Mouse (Mus musculus) C2C12 (cell line): ENCODE results near the gene Arl6ip1.

ENCODE experiments used
- CEBPB ChIP-seq: IDR thresholded peaks from one replicate; pipeline ENCODE4 v1.6.1; 2011; ENCODE audit warnings: low read depth, mild to moderate bottlenecking, control low read depth, moderate library complexity
- CTCF ChIP-seq: IDR thresholded peaks from one replicate; pipeline ENCODE4 v1.5.1; 2011; ENCODE audit not compliant: control insufficient read depth, insufficient read depth, insufficient read length
- FOSL1 ChIP-seq: IDR thresholded peaks from one replicate; pipeline ENCODE4 v1.8.0; 2011; ENCODE audit warnings: mild to moderate bottlenecking, low read length; ENCODE audit not compliant: poor library complexity, insufficient read depth, severe bottlenecking
- MAX ChIP-seq: IDR thresholded peaks from one replicate; pipeline ENCODE4 v1.6.1; 2011; ENCODE audit warnings: mild to moderate bottlenecking, control low read depth
- MYOD1 ChIP-seq: IDR thresholded peaks from one replicate; pipeline ENCODE4 v1.6.1; 2011; ENCODE audit warnings: low read depth; ENCODE audit not compliant: control insufficient read depth, insufficient read length
- MYOG ChIP-seq: IDR thresholded peaks from one replicate; pipeline ENCODE4 v1.6.1; 2011; ENCODE audit not compliant: control insufficient read depth, insufficient read length; ENCODE audit errors: extremely low read depth
- USF1 ChIP-seq: IDR thresholded peaks from one replicate; pipeline ENCODE4 v1.6.1; 2011; ENCODE audit warnings: low read depth, mild to moderate bottlenecking, control low read depth, moderate library complexity

GRCm38 (mm10) chr7:118115877-118116568 lies 13.4 kb downstream of the Arl6ip1 start, which contains the start of gene Rps15a:
- TF ChIP-seq CTCF = no peak
- TF ChIP-seq MYOG = no peak
- no peak for TF ChIP-seq USF1
- no peak for TF ChIP-seq MAX
- no peak for TF ChIP-seq CEBPB
- no peak for TF ChIP-seq MYOD1
- no peak for TF ChIP-seq FOSL1
